Mouse (Mus musculus) cerebellum, adult (tissue): Measurements from ENCODE around the gene Olfr1287.

Experiments used
- ATAC-seq: cut with Nextera tagmentation; 2 replicates; pipeline ENCODE4 v1.9.2; 2017; ENCODE audit warnings: mild to moderate bottlenecking, moderate library complexity, mixed read lengths; ENCODE audit not compliant: insufficient number of reproducible peaks, low FRiP score, low TSS enrichment

Gene Olfr1287

GRCm38 (mm10) chr2:111448842-111449241, at the start of gene Olfr1287:
TSS of gene Olfr1287 (plus strand) at chr2:111449142.
- no peak for ATAC-seq

DNA sequence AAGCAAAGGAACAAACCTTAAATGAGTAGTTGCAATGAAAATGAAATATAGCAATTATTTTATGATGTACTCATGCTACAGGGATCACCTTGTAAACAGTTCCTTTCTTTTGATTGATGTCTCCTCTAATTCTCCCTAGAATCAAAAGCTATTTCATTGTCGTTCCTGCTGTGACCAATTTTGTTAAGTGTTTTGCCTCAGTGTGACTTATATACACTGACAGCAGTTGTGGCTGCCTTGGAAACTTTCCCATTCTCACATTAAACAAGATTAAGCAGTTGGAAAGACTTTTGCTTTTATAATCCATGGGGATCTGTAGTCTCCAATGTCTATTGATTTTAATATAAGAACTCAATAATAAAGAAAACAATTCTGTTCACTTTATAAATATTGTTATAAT, 26.0 kb upstream of the Olfr1287 start, which contains the start of gene Olfr1286:
TSS of gene Olfr1286 (minus strand) at position 185 of the 400 bp plus-strand sequence.
- ATAC-seq: no peak

GRCm38 (mm10) chr2:111473801-111474200, 24.9 kb downstream of the Olfr1287 start, which contains the start of gene Olfr1288:
TSS of gene Olfr1288 (plus strand) at chr2:111474101.
- ATAC-seq: no peak

- no peak for ATAC-seq
Measured at GRCm38 (mm10) chr2:111480519-111480918, 31.6 kb downstream of the Olfr1287 start, which contains the start of gene Olfr1289. TSS of gene Olfr1289 (plus strand) at chr2:111480819.

- no peak for ATAC-seq
Measured at GRCm38 (mm10) chr2:111493729-111494128, 44.8 kb downstream of the Olfr1287 start, which contains the start of gene Olfr1290. TSS of gene Olfr1290 (minus strand) at chr2:111493829.

- ATAC-seq: no peak
Measured at GRCm38 (mm10) chr2:111496880-111497279, 47.9 kb downstream of the Olfr1287 start, which contains the start of gene Olfr1291-ps1. TSS of gene Olfr1291-ps1 (plus strand) at chr2:111497180.
